Mouse (Mus musculus) C2C12 (cell line): ENCODE results near the gene Creld1. TPM values are rescaled to one million over a fixed set of nuclear protein-coding genes. Genes with fewer than 3 reads are reported as not detected.

Experiments
- H3K27me3 ChIP-seq: one replicate; pipeline ENCODE4 v1.6.1; 2011; ENCODE audit not compliant: control insufficient read depth, insufficient read depth, insufficient read length
- H3K36me3 ChIP-seq: one replicate; pipeline ENCODE4 v1.6.1; 2011; ENCODE audit not compliant: control insufficient read depth, insufficient read depth
- H3K4me3 ChIP-seq: one replicate; pipeline ENCODE4 v1.5.1; 2011; ENCODE audit warnings: mild to moderate bottlenecking, control low read depth; ENCODE audit not compliant: poor library complexity, insufficient read depth, severe bottlenecking
- H3K79me2 ChIP-seq: one replicate; pipeline ENCODE4 v1.6.1; 2011; ENCODE audit not compliant: control insufficient read depth, insufficient read depth
- H3K79me3 ChIP-seq: one replicate; pipeline ENCODE4 v1.6.1; 2011; ENCODE audit warnings: low read depth, control low read depth
- H3ac ChIP-seq: one replicate; pipeline ENCODE3; 2011; ENCODE audit warnings: low read depth; ENCODE audit not compliant: control insufficient read depth, insufficient read length
- CEBPB ChIP-seq: IDR thresholded peaks from one replicate; pipeline ENCODE4 v1.6.1; 2011; ENCODE audit warnings: low read depth, mild to moderate bottlenecking, control low read depth, moderate library complexity
- CTCF ChIP-seq: IDR thresholded peaks from one replicate; pipeline ENCODE4 v1.5.1; 2011; ENCODE audit not compliant: control insufficient read depth, insufficient read depth, insufficient read length
- FOSL1 ChIP-seq: IDR thresholded peaks from one replicate; pipeline ENCODE4 v1.8.0; 2011; ENCODE audit warnings: mild to moderate bottlenecking, low read length; ENCODE audit not compliant: poor library complexity, insufficient read depth, severe bottlenecking
- MAX ChIP-seq: IDR thresholded peaks from one replicate; pipeline ENCODE4 v1.6.1; 2011; ENCODE audit warnings: mild to moderate bottlenecking, control low read depth
- MYOD1 ChIP-seq: IDR thresholded peaks from one replicate; pipeline ENCODE4 v1.6.1; 2011; ENCODE audit warnings: low read depth; ENCODE audit not compliant: control insufficient read depth, insufficient read length
- MYOG ChIP-seq: IDR thresholded peaks from one replicate; pipeline ENCODE4 v1.6.1; 2011; ENCODE audit not compliant: control insufficient read depth, insufficient read length; ENCODE audit errors: extremely low read depth
- USF1 ChIP-seq: IDR thresholded peaks from one replicate; pipeline ENCODE4 v1.6.1; 2011; ENCODE audit warnings: low read depth, mild to moderate bottlenecking, control low read depth, moderate library complexity
- polyA plus RNA-seq: library from polyadenylated mRNA; unstranded; fragments of >200 nt; fragmentation: generic; extraction: Trizol; gene quantifications from one replicate; pipeline ENCODE4 v1.2.1, GENCODE M21; 2012; ENCODE audit warnings: missing spikeins

The Creld1 gene
- polyA plus RNA-seq, 1 experiment = 16.4 TPM

GRCm38 (mm10) chr6:113507130-113507529 lies 24.0 kb downstream of the Creld1 start:
- Histone ChIP-seq H3K4me3 (no peak overlapping the region), H3ac (no peak overlapping the region), H3K27me3 (no peaks in the 10 kb centered on the region), H3K36me3 (no peaks in the 10 kb centered on the region), H3K79me3 (no peaks in the 10 kb centered on the region), H3K79me2 (no peaks in the 10 kb centered on the region)
- no peak for TF ChIP-seq MYOG
- TF ChIP-seq MAX = no peak
- no peak for TF ChIP-seq MYOD1
- no peak for TF ChIP-seq CTCF
- no peak for TF ChIP-seq FOSL1
- no peak for TF ChIP-seq CEBPB
- TF ChIP-seq USF1 = no peak

- peak; percentile 76 for TF ChIP-seq MYOD1
- TF ChIP-seq MAX = no peak
- no peaks in the 10 kb centered on the region for H3K27me3 ChIP-seq
- H3K4me3 ChIP-seq = no peak overlapping the region
- H3K79me2 ChIP-seq = no peaks in the 10 kb centered on the region
- no peaks in the 10 kb centered on the region for H3K36me3 ChIP-seq
- H3K79me3 ChIP-seq = no peaks in the 10 kb centered on the region
- no peak overlapping the region for H3ac ChIP-seq
These were observed 25.3 kb downstream of the Creld1 start for GRCm38 (mm10) chr6:113508272-113508946.

GRCm38 (mm10) chr6:113508947-113509280 lies 25.8 kb downstream of the Creld1 start:
- Histone ChIP-seq H3K27me3 (no peaks in the 10 kb centered on the region), H3K4me3 (no peak overlapping the region), H3K79me3 (no peaks in the 10 kb centered on the region), H3ac (no peak overlapping the region), H3K79me2 (no peaks in the 10 kb centered on the region), H3K36me3 (no peaks in the 10 kb centered on the region)
- TF ChIP-seq MAX = no peak
- TF ChIP-seq MYOD1 = peak; percentile 64

- Histone ChIP-seq H3ac (no peak overlapping the region), H3K79me3 (no peaks in the 10 kb centered on the region), H3K79me2 (no peaks in the 10 kb centered on the region), H3K36me3 (peaks cover 45% of the 10 kb centered on the region), H3K4me3 (no peak overlapping the region), H3K27me3 (no peaks in the 10 kb centered on the region)
- TF ChIP-seq MYOD1 = no peak
- no peak for TF ChIP-seq FOSL1
- TF ChIP-seq CTCF = no peak
- no peak for TF ChIP-seq MYOG
- no peak for TF ChIP-seq USF1
- TF ChIP-seq CEBPB = no peak
- TF ChIP-seq MAX = no peak
These were observed 30.8 kb downstream of the Creld1 start for GRCm38 (mm10) chr6:113513944-113514343.

GRCm38 (mm10) chr6:113514600-113514999 lies 31.5 kb downstream of the Creld1 start:
- no peak for TF ChIP-seq CEBPB
- TF ChIP-seq FOSL1 = no peak
- no peak for TF ChIP-seq USF1
- TF ChIP-seq MAX = no peak
- no peak for TF ChIP-seq MYOG
- TF ChIP-seq CTCF = no peak
- no peak for TF ChIP-seq MYOD1

GRCm38 (mm10) chr6:113517434-113518080 lies 34.5 kb downstream of the Creld1 start:
- H3K36me3 ChIP-seq = peaks cover 77% of the 10 kb centered on the region
- no peaks in the 10 kb centered on the region for H3K79me2 ChIP-seq
- H3ac ChIP-seq = no peak overlapping the region
- no peak for TF ChIP-seq FOSL1
- no peak for TF ChIP-seq CTCF
- no peak for TF ChIP-seq MAX
- no peak for TF ChIP-seq CEBPB
- TF ChIP-seq MYOG = no peak
- H3K4me3 ChIP-seq = no peak overlapping the region
- H3K27me3 ChIP-seq = no peaks in the 10 kb centered on the region
- peaks cover 1% of the 10 kb centered on the region for H3K79me3 ChIP-seq

More at GRCm38 (mm10) chr6:113514600-113514999, 31.5 kb downstream of the Creld1 start:
- Histone ChIP-seq H3ac (no peak overlapping the region), H3K27me3 (no peaks in the 10 kb centered on the region), H3K4me3 (no peak overlapping the region), H3K36me3 (peaks cover 52% of the 10 kb centered on the region), H3K79me3 (no peaks in the 10 kb centered on the region), H3K79me2 (no peaks in the 10 kb centered on the region)
